Mouse (Mus musculus): ENCODE measurements around the gene Tmem121. TPM values are rescaled to one million over a fixed set of nuclear protein-coding genes. Genes with fewer than 3 reads are reported as not detected.

Gene Tmem121
- total and polyA plus RNA-seq, 2 experiments from 2014 or later: 55.3 to 98.0 TPM

DNA sequence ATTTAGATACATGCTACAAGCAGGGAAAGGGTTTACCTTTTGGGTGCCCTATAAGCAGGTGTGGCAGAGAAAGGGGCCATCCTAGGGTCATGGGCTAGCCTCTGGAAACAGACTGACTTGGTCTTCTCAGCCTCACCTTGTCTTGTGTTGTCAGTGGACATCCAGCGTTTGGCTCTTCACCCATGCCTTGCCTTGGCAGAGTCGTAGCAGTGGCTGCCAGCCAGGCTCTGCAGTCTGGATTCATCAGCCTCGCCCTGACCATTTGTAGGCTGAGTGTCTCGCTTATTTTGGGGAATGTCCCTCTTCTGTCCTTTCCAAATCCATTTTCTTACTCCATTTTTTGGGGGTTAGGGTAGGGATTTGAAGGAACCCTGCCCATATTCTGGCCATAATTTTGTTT is 15.6 kb downstream of the Tmem121 start:
- H3K9me3 ChIP-seq (ENCODE audit: low read length): peaks cover 2% of the 10 kb centered on the region; the same call in 1 of the 2 replicates
- H3K4me3 ChIP-seq (ENCODE audit: low read length): no peak overlapping the region
- WGBS: 74% methylated on average over 4 of the region's 4 CpGs
- ATAC-seq (no peak), DNase-seq (ENCODE audit: low spot score) (no peak)
- no peaks in the 10 kb centered on the region for H3K4me1 ChIP-seq (ENCODE audit: insufficient read depth, low read length)
- no peaks in the 10 kb centered on the region for H3K27me3 ChIP-seq (ENCODE audit: insufficient read depth, low read length)
- TF ChIP-seq CTCF (IDR thresholded peaks at IDR 0.05; ENCODE audit: low read depth): no peak
- H3K4me2 ChIP-seq (ENCODE audit: low read depth, low read length): no peak overlapping the region
- no peak overlapping the region for H3K27ac ChIP-seq
- H3K9ac ChIP-seq (replicated peaks; ENCODE audit: low read length): no peak overlapping the region
- H3K36me3 ChIP-seq (ENCODE audit: insufficient read depth, low read length): no peaks in the 10 kb centered on the region

GRCm38 (mm10) chr12:113202008-113202407 is 16.3 kb downstream of the Tmem121 start:
- DNase-seq (ENCODE audit: low spot score): no peak

GRCm38 (mm10) chr12:113203522-113203921 is 17.8 kb downstream of the Tmem121 start:
- Histone ChIP-seq H3K4me1 (ENCODE audit: insufficient read depth, low read length) (no peaks in the 10 kb centered on the region), H3K9ac (replicated peaks; ENCODE audit: low read length) (no peak overlapping the region), H3K4me3 (ENCODE audit: low read length) (no peak overlapping the region), H3K9me3 (ENCODE audit: low read length) (peaks cover 2% of the 10 kb centered on the region; the same call in 1 of the 2 replicates), H3K27ac (no peak overlapping the region), H3K36me3 (ENCODE audit: insufficient read depth, low read length) (no peaks in the 10 kb centered on the region), H3K27me3 (ENCODE audit: insufficient read depth, low read length) (no peaks in the 10 kb centered on the region), H3K4me2 (ENCODE audit: low read depth, low read length) (no peak overlapping the region)
- no peak for TF ChIP-seq CTCF (IDR thresholded peaks at IDR 0.05; ENCODE audit: low read depth)
- DNase-seq (ENCODE audit: low spot score) (no peak), ATAC-seq (no peak)
- 73% methylated on average over 7 of the region's 7 CpGs for WGBS

More at GRCm38 (mm10) chr12:113202008-113202407, 16.3 kb downstream of the Tmem121 start:
- Histone ChIP-seq H3K4me3 (ENCODE audit: low read length) (no peak overlapping the region), H3K36me3 (ENCODE audit: insufficient read depth, low read length) (no peaks in the 10 kb centered on the region), H3K27me3 (ENCODE audit: insufficient read depth, low read length) (no peaks in the 10 kb centered on the region), H3K9ac (replicated peaks; ENCODE audit: low read length) (no peak overlapping the region), H3K4me1 (ENCODE audit: insufficient read depth, low read length) (no peaks in the 10 kb centered on the region), H3K4me2 (ENCODE audit: low read depth, low read length) (no peak overlapping the region), H3K9me3 (ENCODE audit: low read length) (peaks cover 2% of the 10 kb centered on the region; the same call in 1 of the 2 replicates), H3K27ac (no peak overlapping the region)
- no peak for TF ChIP-seq CTCF (IDR thresholded peaks at IDR 0.05; ENCODE audit: low read depth)
- ATAC-seq: no peak

DNA sequence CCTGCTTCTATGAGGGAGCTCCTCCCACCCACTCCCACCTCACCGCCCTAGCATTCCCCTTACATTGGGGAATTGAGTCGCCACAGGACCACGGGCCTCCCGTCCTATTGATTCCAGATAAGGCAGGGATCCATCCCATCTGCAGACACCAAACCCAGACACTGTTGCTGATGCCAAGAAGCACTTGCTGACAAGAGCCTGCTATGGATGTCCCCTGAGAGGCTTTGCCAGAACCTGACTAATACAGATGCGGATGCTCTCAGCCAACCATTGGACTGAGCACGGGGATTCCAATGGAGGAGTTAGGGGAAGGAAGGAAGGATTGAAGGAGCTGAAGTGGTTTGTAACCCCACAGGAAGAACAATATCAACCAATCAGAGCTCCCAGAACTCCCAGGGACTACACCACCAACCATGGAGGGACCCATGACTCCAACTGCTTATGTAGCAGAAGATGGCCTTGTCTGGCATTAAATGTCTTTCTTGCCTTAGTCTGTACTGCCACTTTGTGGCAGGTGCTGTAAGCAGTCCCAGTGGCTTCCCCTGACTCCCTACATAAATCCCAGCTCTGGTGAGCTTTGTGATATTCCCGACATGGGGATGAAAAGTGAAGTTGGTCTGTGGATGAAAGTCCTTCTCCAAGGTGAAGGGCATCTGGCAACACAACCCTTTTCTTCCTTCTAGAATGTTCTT is 19.7 kb downstream of the Tmem121 start:
- Histone ChIP-seq H3K27me3 (ENCODE audit: insufficient read depth, low read length) (no peaks in the 10 kb centered on the region), H3K36me3 (ENCODE audit: insufficient read depth, low read length) (no peaks in the 10 kb centered on the region), H3K4me3 (ENCODE audit: low read length) (no peak overlapping the region), H3K9me3 (ENCODE audit: low read length) (peaks cover 2% of the 10 kb centered on the region; the same call in 1 of the 2 replicates), H3K4me1 (ENCODE audit: insufficient read depth, low read length) (no peaks in the 10 kb centered on the region), H3K4me2 (ENCODE audit: low read depth, low read length) (no peak overlapping the region), H3K9ac (replicated peaks; ENCODE audit: low read length) (no peak overlapping the region), H3K27ac (no peak overlapping the region)
- peak; percentile 29 for DNase-seq (ENCODE audit: low spot score)
- 85% methylated on average over 7 of the region's 7 CpGs for WGBS
- peak; percentile 43 for TF ChIP-seq CTCF (IDR thresholded peaks at IDR 0.05; ENCODE audit: low read depth)
- ATAC-seq: no peak

GRCm38 (mm10) chr12:113207737-113208136 is 22.0 kb downstream of the Tmem121 start:
- Histone ChIP-seq H3K9ac (replicated peaks; ENCODE audit: low read length) (no peak overlapping the region), H3K4me3 (ENCODE audit: low read length) (no peak overlapping the region), H3K36me3 (ENCODE audit: insufficient read depth, low read length) (no peaks in the 10 kb centered on the region), H3K27me3 (ENCODE audit: insufficient read depth, low read length) (no peaks in the 10 kb centered on the region), H3K4me2 (ENCODE audit: low read depth, low read length) (no peak overlapping the region), H3K4me1 (ENCODE audit: insufficient read depth, low read length) (no peaks in the 10 kb centered on the region), H3K27ac (no peak overlapping the region), H3K9me3 (ENCODE audit: low read length) (no peaks in the 10 kb centered on the region)
- ATAC-seq (no peak), DNase-seq (ENCODE audit: low spot score) (no peak)
- 78% methylated on average over 6 of the region's 6 CpGs for WGBS
- TF ChIP-seq CTCF (IDR thresholded peaks at IDR 0.05; ENCODE audit: low read depth): no peak

GRCm38 (mm10) chr12:113210586-113211378 is 25.1 kb downstream of the Tmem121 start:
- Histone ChIP-seq H3K4me1 (ENCODE audit: insufficient read depth, low read length) (no peaks in the 10 kb centered on the region), H3K36me3 (ENCODE audit: insufficient read depth, low read length) (no peaks in the 10 kb centered on the region), H3K4me3 (ENCODE audit: low read length) (no peak overlapping the region), H3K9me3 (ENCODE audit: low read length) (no peaks in the 10 kb centered on the region), H3K27ac (no peak overlapping the region), H3K9ac (replicated peaks; ENCODE audit: low read length) (no peak overlapping the region), H3K4me2 (ENCODE audit: low read depth, low read length) (no peak overlapping the region), H3K27me3 (ENCODE audit: insufficient read depth, low read length) (no peaks in the 10 kb centered on the region)
- 86% methylated on average over 17 of the region's 17 CpGs for WGBS
- DNase-seq (ENCODE audit: low spot score) (no peak), ATAC-seq (no peak)
- no peak for TF ChIP-seq CTCF (IDR thresholded peaks at IDR 0.05; ENCODE audit: low read depth)
